Mouse (Mus musculus) thymus, adult 18-20 months (tissue): ENCODE measurements at regions not wholly inside any gene's neighbourhood (a gene's known extent, or its start where the extent isn't known, plus 50 kb on each side); places are given as distances from the start of the nearest gene placed in this dataset.

Experiments used
- DNase-seq, 2 experiments: peaks; one replicate each; pipeline ENCODE4 v3.0.0; 2022; ENCODE audit warnings: mixed read lengths in 2 of 2

- DNase-seq: no peak
These were observed 237.2 kb downstream of the Plpp3 start for GRCm38 (mm10) chr4:105394366-105394765.

GRCm38 (mm10) chr4:105397451-105397850 is 240.3 kb downstream of the Plpp3 start:
- DNase-seq: no peak

- no peak for DNase-seq
These were observed 244.9 kb downstream of the Plpp3 start for GRCm38 (mm10) chr4:105402021-105402420.

GRCm38 (mm10) chr4:105403169-105403568 is 246.0 kb downstream of the Plpp3 start:
- no peak for DNase-seq

GRCm38 (mm10) chr4:105403686-105404085 is 246.5 kb downstream of the Plpp3 start:
- DNase-seq: no peak

GRCm38 (mm10) chr4:105405728-105406127 is 248.6 kb downstream of the Plpp3 start:
- no peak for DNase-seq

GRCm38 (mm10) chr4:105406786-105407464 is 249.8 kb downstream of the Plpp3 start:
- DNase-seq: no peak

- DNase-seq: no peak
These were observed 251.7 kb downstream of the Plpp3 start for GRCm38 (mm10) chr4:105408896-105409295.

- DNase-seq: no peak
These were observed 260.0 kb downstream of the Plpp3 start for GRCm38 (mm10) chr4:105417166-105417565.

GRCm38 (mm10) chr4:105422466-105422865 is 265.3 kb downstream of the Plpp3 start:
- DNase-seq: no peak

- no peak for DNase-seq
These were observed 266.6 kb downstream of the Plpp3 start for GRCm38 (mm10) chr4:105423727-105424201.

- no peak for DNase-seq
These were observed 267.9 kb downstream of the Plpp3 start for GRCm38 (mm10) chr4:105425086-105425485.

- DNase-seq: no peak
These were observed 270.4 kb downstream of the Plpp3 start for GRCm38 (mm10) chr4:105427581-105427980.

GRCm38 (mm10) chr4:105429381-105430100 is 272.4 kb downstream of the Plpp3 start:
- DNase-seq: no peak

GRCm38 (mm10) chr4:105432461-105432860 is 275.3 kb downstream of the Plpp3 start:
- no peak for DNase-seq

GRCm38 (mm10) chr4:105437141-105437540 is 280.0 kb downstream of the Plpp3 start:
- DNase-seq: no peak

GRCm38 (mm10) chr4:105449046-105449860 is 292.1 kb downstream of the Plpp3 start:
- DNase-seq: no peak

- no peak for DNase-seq
These were observed 293.7 kb downstream of the Plpp3 start for GRCm38 (mm10) chr4:105450881-105451280.

GRCm38 (mm10) chr4:105451871-105452270 is 294.7 kb downstream of the Plpp3 start:
- DNase-seq: no peak

GRCm38 (mm10) chr4:105456955-105457621 is 299.9 kb downstream of the Plpp3 start:
- no peak for DNase-seq

- DNase-seq: no peak
These were observed 303.0 kb downstream of the Plpp3 start for GRCm38 (mm10) chr4:105459991-105460688.

- no peak for DNase-seq
These were observed 303.5 kb downstream of the Plpp3 start for GRCm38 (mm10) chr4:105460689-105461005.
